Mouse (Mus musculus) embryonic facial prominence, embryonic 11.5 days (tissue): ENCODE results near the gene C130032M10Rik. TPM values are rescaled to one million over a fixed set of nuclear protein-coding genes. Genes with fewer than 3 reads are reported as not detected.
"Not testable (repeated sequence)": the region's sequence is repeated elsewhere in the genome, so short reads cannot be mapped to it uniquely, and the experiment has no call there.

Experiments
- ATAC-seq: fragments of 200-750 bp; cut with Nextera tagmentation; replicated peaks from 2 replicates; pipeline ENCODE4 v1.8.0; 2017; ENCODE audit warnings: low read depth; ENCODE audit not compliant: insufficient number of reproducible peaks, low FRiP score, low TSS enrichment
- DNase-seq: peaks from one replicate; pipeline ENCODE4 v3.0.0-alpha.2; 2015; ENCODE audit warnings: low spot score
- H3K27ac ChIP-seq: fragments of 300-500 bp; sonication (generic); replicated peaks from 2 replicates; pipeline ENCODE4 v1.5.1; 2014; ENCODE audit warnings: mild to moderate bottlenecking, low read depth, low read length, control low read depth
- H3K27me3 ChIP-seq: fragments of 300-500 bp; sonication (generic); 2 replicates; pipeline ENCODE4 v1.6.1; 2014; ENCODE audit warnings: mild to moderate bottlenecking, low read length, moderate library complexity, mixed read lengths; ENCODE audit not compliant: control insufficient read depth, insufficient read depth
- H3K36me3 ChIP-seq: fragments of 300-500 bp; sonication (generic); replicated peaks from 2 replicates; pipeline ENCODE4 v1.6.1; 2014; ENCODE audit warnings: low read depth, mild to moderate bottlenecking, low read length, moderate library complexity, mixed read lengths; ENCODE audit not compliant: control insufficient read depth, insufficient read depth
- H3K4me1 ChIP-seq: fragments of 300-500 bp; sonication (generic); 2 replicates; pipeline ENCODE4 v1.6.1; 2014; ENCODE audit warnings: low read length, mixed read lengths; ENCODE audit not compliant: control insufficient read depth, insufficient read depth
- H3K4me2 ChIP-seq: fragments of 300-500 bp; sonication (generic); 2 replicates; pipeline ENCODE4 v1.6.1; 2014; ENCODE audit warnings: low read depth, mild to moderate bottlenecking, control low read depth, low read length, moderate library complexity
- H3K4me3 ChIP-seq: fragments of 300-500 bp; sonication (generic); 2 replicates; pipeline ENCODE4 v1.5.1; 2014; ENCODE audit warnings: low read depth, low read length, control low read depth
- H3K9ac ChIP-seq: fragments of 300-500 bp; sonication (generic); replicated peaks from 2 replicates; pipeline ENCODE4 v1.6.1; 2014; ENCODE audit warnings: mild to moderate bottlenecking, control low read depth, low read length
- H3K9me3 ChIP-seq: fragments of 300-500 bp; sonication (generic); replicated peaks from 2 replicates; pipeline ENCODE4 v1.6.1; 2016; ENCODE audit warnings: mild to moderate bottlenecking, low read length, inconsistent platforms, mixed read lengths; ENCODE audit not compliant: control insufficient read depth
- WGBS: fragments of 180-500 bp; shearing (Covaris S2); extraction: QIAGEN DNeasy Blood & Tissue Kit; methylation state at CpG from one replicate; pipeline ENCODE4 v1.1.7; 2014; 5-methylcytosine and 5-hydroxymethylcytosine counted together
- polyA plus RNA-seq: library from polyadenylated mRNA; unstranded; fragments of >200 nt; fragmentation: Nextera tagmentation; extraction: Ambion mirVana; gene quantifications from 2 replicates; pipeline ENCODE4 v1.2.1, GENCODE M21; 2014

C130032M10Rik gene
- polyA plus RNA-seq, 1 experiment from 2014 or later: not detected

GRCm38 (mm10) chr9:114520529-114520928, 5.0 kb downstream of the C130032M10Rik start:
- WGBS: 74% methylated on average over 4 of the region's 4 CpGs
- H3K27me3 ChIP-seq, H3K27ac ChIP-seq, H3K4me2 ChIP-seq, H3K9me3 ChIP-seq, H3K9ac ChIP-seq, H3K4me3 ChIP-seq, DNase-seq, ATAC-seq, H3K4me1 ChIP-seq, H3K36me3 ChIP-seq: not testable (repeated sequence)

- no peak for ATAC-seq
Measured at GRCm38 (mm10) chr9:114522041-114522440, 6.5 kb downstream of the C130032M10Rik start.

GRCm38 (mm10) chr9:114522501-114522900, 7.0 kb downstream of the C130032M10Rik start:
- 86% methylated on average over 9 of the region's 9 CpGs for WGBS
- H3K4me1 ChIP-seq: peaks cover 3% of the 10 kb centered on the region; the same call in 1 of the 2 replicates
- no peak for ATAC-seq

More at GRCm38 (mm10) chr9:114522041-114522440, 6.5 kb downstream of the C130032M10Rik start:
- H3K9me3 ChIP-seq: no peaks in the 10 kb centered on the region
- H3K9ac ChIP-seq: no peak overlapping the region
- no peaks in the 10 kb centered on the region for H3K27me3 ChIP-seq
- no peak overlapping the region for H3K4me3 ChIP-seq
- no peak overlapping the region for H3K4me2 ChIP-seq
- no peak overlapping the region for H3K27ac ChIP-seq
- no peak for DNase-seq
- H3K4me1 ChIP-seq: peaks cover 3% of the 10 kb centered on the region; the same call in 1 of the 2 replicates
- WGBS: 64% methylated on average over 5 of the region's 5 CpGs
- H3K36me3 ChIP-seq: no peaks in the 10 kb centered on the region

GRCm38 (mm10) chr9:114525073-114525633, 9.7 kb downstream of the C130032M10Rik start:
- 89% methylated on average over 12 of the region's 15 CpGs for WGBS
- no peaks in the 10 kb centered on the region for H3K9me3 ChIP-seq
- DNase-seq (no peak), ATAC-seq (peak; percentile 3; the same call in 1 of the 2 replicates)
- no peaks in the 10 kb centered on the region for H3K36me3 ChIP-seq
- H3K4me1 ChIP-seq: peaks cover 3% of the 10 kb centered on the region; the same call in 1 of the 2 replicates
- H3K27ac ChIP-seq: no peak overlapping the region
- H3K4me2 ChIP-seq: no peak overlapping the region
- no peaks in the 10 kb centered on the region for H3K27me3 ChIP-seq
- no peak overlapping the region for H3K9ac ChIP-seq
- no peak overlapping the region for H3K4me3 ChIP-seq

More at GRCm38 (mm10) chr9:114522501-114522900, 7.0 kb downstream of the C130032M10Rik start:
- H3K4me3 ChIP-seq: no peak overlapping the region
- no peaks in the 10 kb centered on the region for H3K9me3 ChIP-seq
- no peak for DNase-seq
- no peak overlapping the region for H3K27ac ChIP-seq
- no peaks in the 10 kb centered on the region for H3K27me3 ChIP-seq
- no peak overlapping the region for H3K9ac ChIP-seq
- no peaks in the 10 kb centered on the region for H3K36me3 ChIP-seq
- H3K4me2 ChIP-seq: no peak overlapping the region

GRCm38 (mm10) chr9:114525891-114526290, 10.4 kb downstream of the C130032M10Rik start:
- H3K36me3 ChIP-seq: no peaks in the 10 kb centered on the region
- H3K27me3 ChIP-seq: no peaks in the 10 kb centered on the region
- H3K9me3 ChIP-seq: no peaks in the 10 kb centered on the region
- H3K9ac ChIP-seq: no peak overlapping the region
- peaks cover 3% of the 10 kb centered on the region; the same call in 1 of the 2 replicates for H3K4me1 ChIP-seq
- H3K4me3 ChIP-seq: no peak overlapping the region
- 6% methylated on average over 8 of the region's 8 CpGs for WGBS
- no peak overlapping the region for H3K4me2 ChIP-seq
- no peak overlapping the region for H3K27ac ChIP-seq
- ATAC-seq (no peak), DNase-seq (no peak)

GRCm38 (mm10) chr9:114526581-114526980, 11.1 kb downstream of the C130032M10Rik start:
- no peak overlapping the region for H3K4me3 ChIP-seq
- ATAC-seq (no peak), DNase-seq (peak; percentile 54)
- no peaks in the 10 kb centered on the region for H3K27me3 ChIP-seq
- H3K9me3 ChIP-seq: no peaks in the 10 kb centered on the region
- no peak overlapping the region for H3K9ac ChIP-seq
- no peaks in the 10 kb centered on the region for H3K36me3 ChIP-seq
- no peak overlapping the region; the same call in 1 of the 2 replicates for H3K27ac ChIP-seq
- 5% methylated on average over 8 of the region's 8 CpGs for WGBS
- peaks cover 3% of the 10 kb centered on the region; the same call in 1 of the 2 replicates for H3K4me1 ChIP-seq
- H3K4me2 ChIP-seq: peak overlapping the region; percentile 33

- peak overlapping the region; percentile 33 for H3K4me2 ChIP-seq
- DNase-seq (peak; percentile 82), ATAC-seq (peak; percentile 6; the same call in 1 of the 2 replicates)
- no peak overlapping the region; the same call in 1 of the 2 replicates for H3K27ac ChIP-seq
- no peak overlapping the region for H3K9ac ChIP-seq
- no peaks in the 10 kb centered on the region for H3K27me3 ChIP-seq
- WGBS: 2% methylated on average over 16 of the region's 16 CpGs
- H3K9me3 ChIP-seq: no peaks in the 10 kb centered on the region
- H3K4me1 ChIP-seq: peaks cover 3% of the 10 kb centered on the region; the same call in 1 of the 2 replicates
- no peaks in the 10 kb centered on the region for H3K36me3 ChIP-seq
- H3K4me3 ChIP-seq: no peak overlapping the region
Measured at GRCm38 (mm10) chr9:114527085-114527484, 11.6 kb downstream of the C130032M10Rik start.

GRCm38 (mm10) chr9:114527992-114528679, 12.6 kb downstream of the C130032M10Rik start:
- Histone ChIP-seq H3K4me2 (peak overlapping the region; percentile 5; the same call in 1 of the 2 replicates), H3K9me3 (no peaks in the 10 kb centered on the region), H3K9ac (no peak overlapping the region), H3K4me3 (no peak overlapping the region), H3K36me3 (no peaks in the 10 kb centered on the region), H3K27me3 (no peaks in the 10 kb centered on the region), H3K27ac (no peak overlapping the region), H3K4me1 (peaks cover 3% of the 10 kb centered on the region; the same call in 1 of the 2 replicates)
- DNase-seq: peak; percentile 81
- WGBS: 5% methylated on average over 17 of the region's 17 CpGs
- ATAC-seq: peak; percentile 32
